Mouse (Mus musculus): Measurements from ENCODE around the gene Tmem174.

DNA sequence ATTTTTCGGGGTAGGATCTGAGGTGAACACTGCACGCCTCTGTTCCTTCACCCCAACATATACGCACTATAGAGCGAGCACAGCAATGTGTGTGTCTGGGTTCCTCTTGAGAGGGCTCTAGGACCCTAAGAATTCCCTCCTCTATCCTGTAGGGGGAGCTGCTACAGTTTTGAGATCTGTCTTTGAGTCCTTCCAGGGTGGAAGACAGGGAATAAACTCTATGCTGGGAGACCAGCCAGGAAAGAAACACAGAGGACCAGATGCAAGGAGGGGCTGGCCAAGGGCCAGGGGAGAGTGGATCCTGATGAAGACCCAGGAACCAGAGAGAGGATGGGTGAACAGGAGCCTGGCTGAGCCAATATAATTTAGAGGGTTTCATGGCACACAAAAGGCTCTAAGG, 40.5 kb downstream of the Tmem174 start:
- TF ChIP-seq POLR2A (IDR thresholded peaks at IDR 0.05; ENCODE audit: low read depth, low read length), result no peak
- TF ChIP-seq CTCF (conservative IDR thresholded peaks at IDR 0.05; ENCODE audit: insufficient read depth, insufficient read length, low read depth, low read length), result no peak; the same call in 1 of the 2 replicates

Measured in kidney, adult 2 months (tissue).